Mouse (Mus musculus) telencephalon, adult 2 months (tissue): Measurements from ENCODE around the gene Mob1a.

Experiments used
- DNase-seq: peaks from one replicate; pipeline ENCODE4 v3.0.0-alpha.2; 2011; ENCODE audit warnings: low read depth, low spot score

Gene Mob1a

DNA sequence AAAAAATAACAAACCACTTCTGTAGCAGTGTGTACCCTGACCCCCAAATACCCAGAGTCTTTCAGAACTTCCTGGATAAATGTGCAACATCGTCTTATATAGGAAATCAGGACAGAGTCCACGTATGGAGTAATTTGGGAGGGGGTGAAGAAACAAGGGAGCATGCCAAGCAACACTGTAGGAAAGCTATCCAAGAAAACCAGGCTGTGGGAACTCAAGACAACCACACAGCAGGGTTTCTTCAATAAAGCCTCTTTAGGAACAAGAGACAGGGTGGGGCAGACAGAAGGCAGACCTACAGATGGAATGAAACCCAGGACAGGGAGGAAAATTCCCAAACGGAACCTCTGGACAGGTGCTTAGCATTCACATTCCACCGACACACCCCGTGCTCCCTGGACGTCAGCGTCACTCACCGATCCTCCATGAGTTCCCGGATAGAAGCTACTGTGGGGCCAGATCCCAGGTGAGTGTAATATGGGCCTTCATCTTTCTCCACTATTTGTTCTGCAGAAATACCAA, 59.8 kb downstream of the Mob1a start:
- no peak for DNase-seq

DNA sequence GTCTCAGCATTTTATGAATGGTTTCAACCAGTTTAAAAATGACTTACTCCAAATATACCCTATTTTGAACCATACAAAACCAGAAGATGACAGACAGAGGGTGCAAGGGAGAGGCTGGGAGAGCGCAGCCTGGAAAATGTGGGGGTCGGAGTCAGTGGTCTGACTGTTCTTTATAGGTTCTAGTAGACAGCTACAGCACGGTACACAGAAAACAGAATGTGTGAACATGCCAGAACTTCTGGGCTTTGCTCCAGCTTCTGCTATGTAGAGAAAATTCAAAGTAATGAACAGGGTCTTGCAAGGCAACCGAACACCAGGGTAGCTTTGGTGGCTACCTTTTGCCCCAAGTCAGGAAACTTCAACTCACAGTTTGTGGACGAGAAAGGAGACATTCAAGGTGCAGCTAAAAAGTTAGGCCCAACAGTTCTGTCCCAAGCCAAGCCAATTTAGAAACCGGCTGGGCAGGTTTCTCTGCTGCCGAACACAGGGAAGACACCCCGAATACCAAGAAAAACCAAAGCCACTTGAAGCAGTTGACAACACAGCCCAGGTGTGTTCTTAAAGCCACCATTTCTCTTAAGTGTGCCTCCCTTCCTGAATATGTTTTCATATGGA, 66.5 kb downstream of the Mob1a start:
- no peak for DNase-seq
